Mouse (Mus musculus) adrenal gland, adult 8-10 months (tissue): ENCODE data around the gene Sirpa. TPM values are rescaled to one million over a fixed set of nuclear protein-coding genes. Genes with fewer than 3 reads are reported as not detected.

Experiments used
- DNase-seq: peaks from one replicate; pipeline ENCODE4 v3.0.0; 2022
- total RNA-seq, 4 experiments: library from RNA; stranded (reverse); gene quantifications; 2 replicates each; pipeline ENCODE4 v1.2.4; 2022

The Sirpa gene
- total RNA-seq, 4 experiments from 2014 or later: 58.4 to 75.6 (median 70.1) TPM

DNA sequence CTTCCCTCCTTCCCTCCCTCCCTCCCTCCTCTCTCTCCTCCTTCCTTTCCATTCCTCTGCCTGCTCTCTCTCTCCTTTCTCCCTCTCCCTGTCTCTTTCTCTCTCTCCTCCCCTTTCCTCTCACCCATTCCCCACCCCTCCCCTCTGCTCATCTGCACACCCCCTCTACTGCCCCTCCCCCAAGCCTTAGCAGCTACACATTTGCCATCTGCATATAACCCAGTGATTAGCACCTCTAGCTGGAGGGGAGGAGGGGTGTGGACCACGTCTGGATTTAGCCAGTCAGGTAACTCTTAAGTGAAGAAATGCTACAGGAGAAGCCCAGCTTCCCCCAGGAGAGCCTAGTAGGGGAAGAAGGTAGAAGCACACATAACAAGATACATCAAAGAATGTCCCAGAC lies 7.7 kb upstream of the Sirpa start:
- no peak for DNase-seq

DNA sequence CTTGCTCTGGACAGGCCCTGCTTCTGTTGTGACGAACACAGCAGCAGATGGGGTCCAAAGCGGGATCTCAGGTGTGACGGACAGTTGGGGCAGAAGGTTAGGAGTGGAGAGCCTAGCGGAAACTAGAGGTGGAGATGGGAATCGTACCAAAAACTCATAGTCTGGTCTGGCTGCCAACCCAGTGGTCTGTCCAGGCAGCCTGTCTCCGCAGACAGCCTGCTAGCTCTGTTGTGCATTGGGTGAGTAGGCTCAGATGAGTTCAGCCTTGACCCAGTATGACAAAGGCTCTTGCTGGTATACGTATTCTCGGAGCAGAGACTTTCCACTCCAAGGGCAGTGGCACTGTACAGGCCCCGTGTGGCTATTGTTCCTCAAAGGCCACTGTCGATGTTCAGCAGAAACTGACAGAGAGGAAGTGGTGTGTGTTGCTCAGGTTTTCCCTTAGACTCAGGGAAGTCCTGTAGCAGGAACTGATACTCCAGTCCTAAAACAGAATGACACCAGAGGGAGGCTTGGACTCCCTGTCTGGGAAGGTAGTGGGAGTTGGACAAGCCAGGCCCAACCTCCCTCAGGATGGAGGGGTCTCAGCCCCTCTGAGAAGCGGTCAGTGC lies 6.6 kb upstream of the Sirpa start:
- DNase-seq: peak; percentile 55

DNA sequence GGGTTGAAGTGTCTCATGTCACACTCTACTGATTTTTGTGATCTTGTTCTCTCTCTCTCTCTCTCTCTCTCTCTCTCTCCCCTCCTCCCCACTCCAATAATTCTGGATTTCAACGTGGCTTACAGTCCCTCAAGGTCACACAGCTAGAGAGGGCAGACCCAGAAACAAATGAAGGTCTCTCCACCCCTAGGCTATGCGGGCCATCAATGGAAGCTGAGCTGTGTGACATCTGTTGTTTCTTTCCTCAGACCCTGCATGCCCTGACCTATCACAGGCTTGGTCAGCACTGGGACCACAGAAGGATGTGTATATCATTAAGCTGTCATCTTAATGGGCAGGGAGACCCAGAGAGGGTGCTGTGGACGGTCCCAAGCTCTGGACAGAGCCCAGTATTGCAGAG lies 5.4 kb upstream of the Sirpa start:
- DNase-seq: no peak

DNA sequence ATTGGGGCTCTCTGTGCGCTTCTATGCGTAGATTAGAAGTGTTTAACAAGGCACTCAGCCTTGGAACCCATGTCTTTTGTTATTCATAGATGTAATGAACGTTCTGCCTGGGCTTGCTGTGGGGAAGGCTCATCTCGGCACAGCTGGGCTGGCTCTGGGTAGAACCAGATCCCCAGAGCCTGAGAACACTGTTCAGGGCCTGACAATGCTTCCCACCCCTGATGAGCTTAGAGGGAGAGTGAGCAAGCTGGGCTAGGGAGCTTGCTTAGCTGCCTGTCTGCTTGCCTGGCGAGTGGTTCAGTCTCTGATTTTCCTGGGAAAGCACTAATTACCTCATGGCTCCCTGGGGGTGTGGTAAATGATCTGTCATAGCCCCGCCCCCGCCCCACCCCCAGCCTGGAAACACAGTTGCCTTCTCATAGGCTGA lies 4.8 kb upstream of the Sirpa start:
- no peak for DNase-seq

DNA sequence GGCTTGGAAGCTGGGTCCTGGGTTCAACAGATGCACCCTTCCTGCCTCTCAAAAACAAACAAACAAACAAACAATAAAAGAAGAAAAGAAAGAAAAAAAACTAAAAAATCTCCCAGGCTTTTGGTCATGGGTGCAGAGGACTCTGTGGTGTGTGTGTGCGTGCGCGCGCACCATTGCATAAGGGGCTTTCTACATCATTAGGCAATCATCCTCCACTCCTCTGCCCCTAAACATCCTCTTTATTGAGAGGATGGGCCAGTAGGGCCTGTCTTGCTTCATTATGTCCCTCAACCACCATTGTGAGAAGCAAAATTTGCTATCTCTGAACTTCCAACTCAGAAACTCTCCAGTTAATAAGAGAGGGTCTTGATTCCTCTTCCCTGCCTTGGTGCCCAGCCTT lies 738 bp upstream of the Sirpa start:
- DNase-seq: no peak

DNA sequence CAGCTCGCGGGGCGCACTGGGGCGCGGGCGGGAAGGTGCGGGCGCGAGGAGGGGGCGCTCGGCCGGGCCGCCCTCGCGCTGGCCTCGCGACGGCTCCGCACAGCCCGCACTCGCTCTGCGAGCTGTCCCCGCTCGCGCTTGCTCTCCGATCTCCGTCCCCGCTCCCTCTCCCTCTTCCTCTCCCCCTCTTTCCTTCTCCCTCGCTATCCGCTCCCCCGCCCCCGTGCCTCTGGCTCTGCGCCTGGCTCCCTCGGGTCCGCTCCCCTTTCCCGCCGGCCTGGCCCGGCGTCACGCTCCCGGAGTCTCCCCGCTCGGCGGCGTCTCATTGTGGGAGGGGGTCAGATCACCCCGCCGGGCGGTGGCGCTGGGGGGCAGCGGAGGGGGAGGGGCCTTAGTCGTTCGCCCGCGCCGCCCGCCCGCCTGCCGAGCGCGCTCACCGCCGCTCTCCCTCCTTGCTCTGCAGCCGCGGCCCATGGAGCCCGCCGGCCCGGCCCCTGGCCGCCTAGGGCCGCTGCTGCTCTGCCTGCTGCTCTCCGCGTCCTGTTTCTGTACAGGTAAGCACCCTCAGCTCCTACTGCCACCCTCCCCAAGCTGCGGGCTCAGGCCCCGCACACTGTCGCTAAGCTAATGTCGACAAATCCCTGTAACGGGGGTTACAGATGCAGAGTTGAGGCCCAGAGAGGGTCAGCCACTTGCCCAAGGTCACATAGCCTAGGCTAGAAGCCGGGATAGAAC lies 673 bp downstream of the Sirpa start:
- peak; percentile 75 for DNase-seq

DNA sequence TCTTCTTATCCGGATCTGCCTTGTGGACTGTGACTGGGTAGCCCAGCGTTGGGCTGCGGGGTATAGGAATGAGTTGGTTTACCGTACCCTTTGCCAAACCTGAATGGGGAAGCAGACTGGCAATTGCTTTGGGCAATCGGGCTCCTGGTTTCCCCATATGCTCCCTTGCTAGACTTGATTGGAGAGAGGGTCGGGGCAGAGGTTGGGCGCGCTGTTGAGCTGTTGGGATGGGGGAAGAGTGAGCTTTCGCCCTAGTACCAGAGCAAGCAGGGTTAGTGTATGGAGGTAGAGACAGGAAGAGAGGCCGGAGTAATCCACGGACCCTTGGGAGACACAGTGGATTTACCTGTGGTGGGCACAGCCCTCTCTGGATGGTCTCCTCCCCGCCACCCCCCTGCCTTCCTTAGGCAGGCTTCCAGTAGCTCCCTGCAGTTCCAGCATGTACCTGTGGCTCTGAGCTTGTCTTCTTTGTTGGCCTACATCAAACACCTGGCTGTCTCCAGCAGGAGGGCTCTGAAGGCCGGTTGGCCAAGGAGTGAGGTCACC lies 1.3 kb downstream of the Sirpa start:
- DNase-seq: no peak

DNA sequence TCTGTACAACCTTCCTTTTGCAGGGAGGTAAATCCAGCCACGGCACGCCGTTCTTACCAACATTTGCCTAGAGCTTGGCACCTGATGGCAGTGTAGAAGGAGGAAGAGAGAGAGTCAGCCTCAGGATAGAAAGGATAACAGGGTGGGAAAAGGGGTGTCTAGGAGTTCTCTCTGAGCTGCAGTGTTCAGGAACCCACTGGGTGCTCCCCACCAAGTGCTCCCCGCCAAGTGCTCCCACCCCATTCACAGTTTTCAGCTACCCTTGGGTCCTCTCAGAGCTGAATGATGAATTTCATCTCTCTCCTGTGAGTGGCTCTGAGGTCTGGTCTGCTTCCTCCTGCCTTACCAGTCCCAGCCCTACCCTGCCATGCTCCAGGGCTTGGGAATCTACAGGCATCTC lies 1.9 kb downstream of the Sirpa start:
- DNase-seq: no peak

DNA sequence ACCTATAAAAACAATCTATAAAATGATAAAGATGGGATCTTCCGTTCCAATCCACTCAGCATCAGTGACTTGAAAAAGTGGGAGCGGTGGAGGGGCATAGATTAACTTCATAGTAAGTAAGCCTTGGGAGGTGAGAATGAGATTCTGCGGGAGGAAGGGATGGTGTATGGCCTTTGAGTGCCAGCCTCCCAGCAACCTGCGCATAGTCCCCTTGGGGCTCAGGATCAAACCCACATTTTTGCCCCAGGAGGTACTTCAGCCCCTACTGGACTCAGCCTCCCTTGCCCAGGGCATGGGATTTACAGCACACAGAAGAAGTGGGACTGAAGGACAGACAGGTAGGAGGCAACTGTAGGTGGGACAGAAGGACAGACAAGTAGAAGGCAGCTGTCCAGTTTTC lies 2.6 kb downstream of the Sirpa start:
- DNase-seq: no peak

DNA sequence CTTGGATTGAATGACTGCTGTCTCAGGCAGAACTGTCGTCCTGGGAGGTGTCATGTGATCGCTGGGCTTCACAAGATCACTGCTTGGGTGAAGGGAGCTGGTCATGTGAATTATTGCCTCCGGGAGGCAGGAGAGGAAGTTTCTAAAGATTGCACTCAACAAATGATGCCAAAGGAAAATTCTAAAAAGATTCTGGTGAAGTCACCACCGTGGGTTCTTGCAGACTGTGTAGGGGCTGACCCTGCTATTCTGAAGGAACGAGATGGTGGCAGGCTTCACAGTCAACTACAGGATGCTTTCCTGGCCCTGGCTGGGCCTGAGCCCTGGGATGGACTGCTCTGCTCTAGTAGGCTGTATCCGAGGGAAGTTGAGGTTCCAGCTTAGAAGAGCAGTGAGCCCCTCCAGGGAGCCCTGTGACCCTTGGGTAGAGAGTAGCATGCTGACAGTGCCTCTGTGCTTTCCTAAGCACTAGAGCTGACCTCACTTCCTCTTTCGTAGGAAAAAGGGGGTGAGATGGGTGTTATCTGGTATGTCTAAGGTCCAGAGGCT lies 3.1 kb downstream of the Sirpa start:
- peak; percentile 35 for DNase-seq

DNA sequence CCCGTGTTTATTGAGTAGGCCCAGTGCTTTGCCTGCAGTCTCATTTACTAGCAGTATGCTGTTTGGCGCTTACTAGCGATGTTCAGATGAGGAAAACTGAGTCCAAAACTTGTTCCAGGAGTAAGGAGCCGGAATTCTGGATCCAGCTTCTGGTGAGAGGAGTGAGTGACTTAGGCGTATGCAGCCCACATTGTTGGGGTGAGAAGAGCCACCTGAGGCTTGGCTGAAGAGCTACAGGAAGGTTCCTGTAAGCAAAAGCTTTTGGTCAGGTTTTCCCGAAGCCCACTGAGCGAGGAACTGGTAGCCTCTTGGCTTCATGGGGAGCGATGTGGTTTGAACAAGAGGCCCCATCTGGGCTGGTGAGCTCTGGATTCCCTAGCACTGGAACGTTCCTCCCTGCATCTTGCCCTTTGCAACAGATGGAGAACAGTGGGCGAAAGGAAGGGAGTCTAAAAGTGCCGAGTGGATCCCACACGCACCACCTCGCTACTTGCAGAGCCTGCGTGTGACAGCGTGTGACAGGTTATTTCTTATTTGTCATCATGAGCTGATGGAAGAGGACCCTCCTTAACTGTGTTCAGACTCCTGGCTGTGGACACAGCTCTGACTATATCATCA lies 4.0 kb downstream of the Sirpa start:
- no peak for DNase-seq

DNA sequence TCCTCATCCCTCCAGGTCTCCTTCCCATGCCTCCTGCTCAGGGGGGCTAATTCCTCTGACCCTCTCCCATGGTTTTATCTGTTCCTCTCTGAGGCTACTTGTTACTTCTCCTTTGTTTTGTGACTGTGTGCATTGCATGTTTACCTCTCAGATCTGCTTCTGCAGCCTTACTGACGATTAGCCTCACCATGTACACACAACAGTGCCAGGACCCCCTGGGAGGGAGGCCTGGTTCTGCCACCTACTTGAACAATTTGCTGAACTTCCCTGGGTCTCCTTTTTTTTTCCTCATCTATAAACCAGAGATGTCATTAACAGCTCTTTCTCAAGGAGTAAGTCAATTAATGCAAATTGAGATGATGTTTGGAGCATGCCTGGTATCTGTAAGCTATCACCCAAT lies 4.9 kb downstream of the Sirpa start:
- DNase-seq: no peak

DNA sequence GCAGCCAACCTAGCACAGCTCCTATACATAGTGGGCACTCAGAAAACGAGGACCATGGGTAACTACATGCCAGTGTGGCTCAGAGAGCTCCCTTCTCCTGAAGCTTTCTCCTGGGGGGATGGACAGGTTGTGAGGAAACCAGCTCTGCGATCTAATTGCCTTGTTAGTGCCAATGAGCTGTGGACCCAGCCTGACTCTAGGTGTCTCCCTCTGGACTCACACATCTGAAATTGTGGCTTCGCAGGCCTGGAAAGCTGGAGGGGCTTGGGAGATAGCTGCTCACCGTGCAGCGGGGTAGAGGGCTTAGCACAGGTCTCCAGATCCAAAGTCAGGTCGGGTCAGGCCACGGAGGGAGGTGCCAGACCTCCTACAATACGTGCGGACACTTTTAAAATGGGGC lies 5.5 kb downstream of the Sirpa start:
- no peak for DNase-seq

DNA sequence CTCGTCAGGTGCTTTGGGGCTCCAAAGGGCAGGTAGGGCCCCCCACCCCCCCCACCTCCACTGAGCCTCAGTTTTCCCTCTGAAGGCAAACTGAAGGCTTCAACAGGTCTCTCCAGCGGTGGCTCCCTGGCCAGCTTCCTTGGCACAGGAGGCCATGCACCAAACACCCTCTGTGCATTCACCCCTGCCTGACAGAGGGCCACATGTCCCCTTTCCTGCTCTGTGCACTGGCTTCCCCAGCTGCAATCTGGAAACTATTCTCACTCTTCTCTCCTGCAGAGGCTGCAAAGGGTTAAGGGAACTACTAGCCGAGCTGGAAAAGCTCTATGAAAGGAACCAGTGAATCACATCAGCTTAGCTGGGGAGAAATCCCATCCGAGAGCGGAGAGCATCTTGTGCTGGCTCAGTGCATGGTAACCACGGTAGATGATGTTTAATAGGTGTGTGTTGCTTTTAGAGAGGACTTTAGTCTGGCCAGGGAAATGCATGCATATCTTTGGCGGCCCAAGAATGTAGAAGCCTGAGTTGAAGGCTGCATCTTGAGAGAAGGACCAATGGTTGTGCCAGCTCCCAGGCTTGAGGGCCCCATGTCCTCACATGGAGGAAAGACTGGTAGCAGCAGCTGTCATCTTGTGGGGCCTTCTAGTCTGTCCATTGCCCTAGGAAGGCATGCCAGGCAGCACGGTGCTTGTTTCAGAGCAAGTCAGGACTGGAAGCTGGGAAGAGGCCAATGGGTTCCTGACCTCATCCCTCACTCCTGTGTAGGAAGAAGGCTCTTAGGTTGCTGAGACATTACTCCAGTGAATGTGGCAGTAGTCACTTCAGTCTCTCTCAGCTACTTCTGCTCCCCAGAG lies 6.8 kb downstream of the Sirpa start:
- DNase-seq: no peak

DNA sequence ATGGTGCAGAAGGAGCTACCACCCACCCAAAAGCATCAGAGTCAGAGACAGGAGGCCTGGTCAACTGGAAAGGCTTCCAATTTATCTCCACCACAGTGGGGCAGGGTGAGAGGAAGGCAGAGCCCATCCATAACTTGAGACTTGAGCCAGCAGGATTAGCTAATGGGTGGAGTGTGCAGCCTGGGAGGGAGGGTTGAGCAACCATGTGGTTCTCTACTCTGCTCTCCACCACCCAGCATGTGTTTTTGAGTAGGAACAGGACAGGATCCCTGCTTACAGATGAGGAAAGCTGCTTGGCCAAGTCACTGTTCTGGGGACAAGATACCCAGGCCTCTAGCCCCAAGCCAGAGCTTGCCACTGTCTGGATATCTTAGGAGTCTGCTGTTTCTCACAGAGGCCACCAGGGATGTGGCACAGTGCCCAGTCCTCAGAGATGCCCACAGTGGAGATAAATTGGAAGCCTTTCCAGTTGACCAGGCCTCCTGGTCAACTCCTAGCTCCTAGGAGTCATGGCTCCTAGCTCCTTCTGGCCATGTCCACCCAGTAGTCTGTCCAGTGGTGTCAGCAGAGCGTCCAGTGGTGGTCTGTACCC lies 8.5 kb downstream of the Sirpa start:
- DNase-seq: no peak

DNA sequence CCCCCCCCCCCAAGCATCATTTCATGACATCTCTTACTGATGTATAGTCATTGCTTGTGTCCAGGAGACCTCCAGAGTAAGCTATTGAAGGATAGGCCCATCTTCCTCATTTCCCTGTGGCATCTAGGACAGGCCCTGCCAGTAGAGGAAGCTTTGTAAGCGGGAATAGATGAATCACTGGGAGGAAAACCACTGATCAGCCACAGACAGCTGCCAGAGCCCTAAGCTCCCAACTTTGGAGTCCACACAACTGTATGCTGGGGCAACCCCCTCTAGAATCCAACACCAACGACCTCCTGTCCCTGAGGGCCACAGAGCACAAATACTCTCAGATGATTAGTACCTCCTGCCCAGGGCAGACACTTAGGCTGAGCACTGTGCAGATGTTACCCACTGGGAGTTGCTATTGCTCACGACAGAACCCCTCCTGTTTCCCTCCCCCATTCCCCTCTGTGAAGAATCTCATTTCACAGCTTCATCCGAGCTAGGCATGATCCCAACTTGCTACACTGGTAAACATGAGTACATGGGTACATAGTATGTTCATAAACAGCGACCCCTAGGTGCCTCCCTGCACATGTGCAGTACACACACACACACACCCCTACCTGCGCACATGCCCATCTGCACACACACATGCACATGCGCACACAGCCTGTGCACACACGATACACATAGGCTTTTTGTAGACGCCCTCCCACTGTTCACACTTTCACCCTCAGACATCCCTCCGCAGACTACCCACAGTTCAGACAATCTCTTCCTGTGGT lies 9.4 kb downstream of the Sirpa start:
- DNase-seq: no peak

DNA sequence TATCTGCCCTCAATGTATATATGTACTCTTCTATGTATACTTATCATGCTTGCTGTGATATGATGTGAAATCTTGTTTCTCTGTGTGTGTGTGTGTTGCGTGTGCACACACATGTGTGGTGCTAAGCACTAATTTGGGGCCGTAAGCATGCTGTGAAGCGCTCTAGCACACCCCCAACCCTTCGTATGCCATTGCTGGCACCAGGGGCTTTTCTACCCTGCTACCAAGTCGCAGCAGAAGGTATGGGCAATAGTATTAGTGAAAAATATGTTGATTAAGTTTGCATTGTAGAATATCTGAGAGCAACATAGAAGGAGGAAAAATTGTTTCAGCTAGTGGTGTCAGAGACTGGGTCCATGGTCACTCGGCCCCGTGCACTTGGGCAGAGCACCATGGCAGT lies 10.2 kb downstream of the Sirpa start:
- no peak for DNase-seq

DNA sequence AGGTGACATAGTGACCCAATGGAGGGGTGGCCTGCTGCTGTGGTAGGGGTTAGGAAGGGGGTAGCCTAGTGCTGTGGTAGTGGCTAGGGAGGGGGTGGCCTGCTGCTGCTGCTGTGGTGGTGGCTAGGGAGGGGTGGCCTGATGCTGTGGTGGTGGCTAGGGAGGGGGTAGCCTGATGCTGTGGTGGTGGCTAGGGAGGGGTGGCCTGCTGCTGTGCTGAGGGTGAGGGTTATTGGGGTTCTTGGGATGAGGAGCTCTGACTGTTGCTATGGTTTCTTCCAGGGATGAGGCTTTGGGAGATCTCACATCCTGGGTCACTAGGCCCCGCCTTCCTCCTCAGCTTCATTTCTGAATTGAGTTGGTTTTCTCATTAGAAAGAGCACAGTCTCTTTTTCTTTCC lies 10.9 kb downstream of the Sirpa start:
- no peak for DNase-seq

DNA sequence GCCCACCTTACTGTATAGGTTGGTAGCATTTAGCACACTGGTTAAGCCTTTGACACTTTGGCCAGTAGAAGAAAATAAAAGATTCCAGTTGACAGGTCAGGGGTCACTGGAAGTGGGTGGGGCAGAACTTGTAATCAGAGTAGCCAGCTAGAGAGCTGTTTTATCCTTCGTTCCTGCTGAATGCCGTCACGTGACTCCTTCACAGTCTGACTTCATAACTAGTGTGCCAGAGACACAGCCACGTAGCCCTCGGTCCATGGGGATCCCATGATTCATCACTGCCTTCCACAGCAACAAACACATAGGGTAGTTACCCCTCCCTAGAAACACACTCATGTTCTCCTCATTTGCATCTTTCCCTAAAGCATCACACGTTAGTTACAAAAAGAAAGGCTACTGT lies 11.4 kb downstream of the Sirpa start:
- DNase-seq: no peak

DNA sequence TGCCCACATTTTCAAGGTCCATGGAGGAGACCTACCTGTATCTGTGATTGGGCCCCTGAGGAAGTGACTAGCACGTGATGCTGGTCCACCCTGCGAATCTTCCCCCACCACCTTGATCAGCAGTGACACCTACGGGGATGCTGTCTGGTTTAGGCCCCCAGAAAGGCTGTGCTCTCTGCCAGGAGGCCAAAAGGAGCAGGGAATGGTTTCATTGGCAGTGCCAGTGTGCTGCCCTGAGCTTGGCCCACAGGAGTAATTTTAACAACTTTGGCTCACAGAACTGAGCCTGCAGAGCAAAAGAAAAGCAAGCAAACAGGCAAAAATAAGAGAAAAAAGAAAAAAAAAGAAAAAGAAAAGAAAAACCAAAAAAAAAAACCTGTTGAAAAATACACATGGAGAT lies 13.2 kb downstream of the Sirpa start:
- no peak for DNase-seq

DNA sequence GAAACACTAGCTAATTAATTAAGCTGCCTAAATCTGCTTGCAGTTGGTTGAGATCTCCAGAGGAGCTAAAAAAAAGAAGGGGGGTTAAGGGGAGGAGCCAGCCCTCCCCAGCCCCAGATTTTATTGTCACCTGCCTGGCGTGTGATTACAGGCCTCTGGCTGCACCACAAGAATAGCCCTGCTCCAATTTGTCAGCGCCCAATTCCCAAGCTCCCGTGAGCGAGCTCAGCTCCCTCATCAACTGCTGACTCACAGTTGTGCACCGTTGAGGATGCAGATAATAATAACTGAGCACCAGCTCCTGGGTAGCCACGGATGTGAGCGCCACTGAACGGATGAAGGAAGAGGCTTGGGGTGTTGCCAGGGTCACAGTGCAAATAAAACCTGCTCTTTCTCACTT lies 13.6 kb downstream of the Sirpa start:
- DNase-seq: no peak
